Mouse (Mus musculus) neural tube, embryonic 14.5 days (tissue): ENCODE data around the gene Pxylp1. TPM values are rescaled to one million over a fixed set of nuclear protein-coding genes. Genes with fewer than 3 reads are reported as not detected.

Source experiments
- ATAC-seq: fragments of 200-750 bp; cut with Nextera tagmentation; 2 replicates; pipeline ENCODE4 v1.8.0; 2017; ENCODE audit warnings: low read depth, mild to moderate bottlenecking, moderate TSS enrichment, moderate library complexity
- H3K27ac ChIP-seq: fragments of 300-500 bp; sonication (generic); 2 replicates; pipeline ENCODE4 v1.5.1; 2014; ENCODE audit warnings: low read depth, mild to moderate bottlenecking, control low read depth, low read length, moderate library complexity, mixed read lengths
- H3K27me3 ChIP-seq: fragments of 300-500 bp; sonication (generic); 2 replicates; pipeline ENCODE4 v1.6.1; 2014; ENCODE audit warnings: low read length; ENCODE audit not compliant: control insufficient read depth, insufficient read depth
- H3K36me3 ChIP-seq: fragments of 300-500 bp; sonication (generic); 2 replicates; pipeline ENCODE4 v1.6.1; 2014; ENCODE audit warnings: low read length, mixed read lengths; ENCODE audit not compliant: control insufficient read depth, insufficient read depth
- H3K4me1 ChIP-seq: fragments of 300-500 bp; sonication (generic); 2 replicates; pipeline ENCODE4 v1.6.1; 2014; ENCODE audit warnings: low read length; ENCODE audit not compliant: control insufficient read depth, insufficient read depth
- H3K4me2 ChIP-seq: fragments of 300-500 bp; sonication (generic); 2 replicates; pipeline ENCODE4 v1.6.1; 2014; ENCODE audit warnings: mild to moderate bottlenecking, low read depth, low read length, control low read depth
- H3K4me3 ChIP-seq: fragments of 300-500 bp; sonication (generic); 2 replicates; pipeline ENCODE4 v1.5.1; 2014; ENCODE audit warnings: low read depth, low read length, control low read depth, mixed read lengths
- H3K9ac ChIP-seq: fragments of 300-500 bp; sonication (generic); replicated peaks from 2 replicates; pipeline ENCODE4 v1.6.1; 2014; ENCODE audit warnings: low read depth, mild to moderate bottlenecking, control low read depth, low read length, mixed read lengths
- H3K9me3 ChIP-seq: fragments of 300-500 bp; sonication (generic); 2 replicates; pipeline ENCODE4 v1.6.1; 2016; ENCODE audit warnings: low read length; ENCODE audit not compliant: control insufficient read depth
- WGBS: fragments of 180-500 bp; shearing (Covaris S2); extraction: QIAGEN DNeasy Blood & Tissue Kit; methylation state at CpG from one replicate; pipeline ENCODE4 v1.1.7; 2014; 5-methylcytosine and 5-hydroxymethylcytosine counted together
- polyA plus RNA-seq: library from polyadenylated mRNA; unstranded; fragments of >200 nt; fragmentation: Nextera tagmentation; extraction: Ambion mirVana; gene quantifications from 2 replicates; pipeline ENCODE4 v1.2.1, GENCODE M21; 2014

Gene Pxylp1
- polyA plus RNA-seq, 1 experiment from 2014 or later = 30.3 TPM

- Histone ChIP-seq H3K36me3 (no peaks in the 10 kb centered on the region), H3K9ac (no peak overlapping the region), H3K27me3 (no peaks in the 10 kb centered on the region), H3K4me1 (peaks cover 19% of the 10 kb centered on the region), H3K4me3 (no peak overlapping the region), H3K9me3 (no peaks in the 10 kb centered on the region), H3K27ac (peak overlapping the region; percentile 63; the same call in 1 of the 2 replicates), H3K4me2 (no peak overlapping the region)
- ATAC-seq = peak; percentile 65
- WGBS = 28% methylated on average over 10 of the region's 10 CpGs
Observed at GRCm38 (mm10) chr9:96838864-96839263, 53.6 kb downstream of the Pxylp1 start.

GRCm38 (mm10) chr9:96837781-96838420 lies 54.6 kb downstream of the Pxylp1 start:
- H3K9me3 ChIP-seq = no peaks in the 10 kb centered on the region
- H3K27me3 ChIP-seq = no peaks in the 10 kb centered on the region
- H3K9ac ChIP-seq = 0 out of 2 replicates have a peak overlapping the region, but pooled peaks have one; percentile 4
- H3K27ac ChIP-seq = peak overlapping the region; percentile 63
- H3K4me2 ChIP-seq = peak overlapping the region; percentile 14; the same call in 1 of the 2 replicates
- 20% methylated on average over 20 of the region's 20 CpGs for WGBS
- ATAC-seq = peak; percentile 77
- H3K4me1 ChIP-seq = peaks cover 19% of the 10 kb centered on the region
- H3K4me3 ChIP-seq = no peak overlapping the region
- H3K36me3 ChIP-seq = no peaks in the 10 kb centered on the region

DNA sequence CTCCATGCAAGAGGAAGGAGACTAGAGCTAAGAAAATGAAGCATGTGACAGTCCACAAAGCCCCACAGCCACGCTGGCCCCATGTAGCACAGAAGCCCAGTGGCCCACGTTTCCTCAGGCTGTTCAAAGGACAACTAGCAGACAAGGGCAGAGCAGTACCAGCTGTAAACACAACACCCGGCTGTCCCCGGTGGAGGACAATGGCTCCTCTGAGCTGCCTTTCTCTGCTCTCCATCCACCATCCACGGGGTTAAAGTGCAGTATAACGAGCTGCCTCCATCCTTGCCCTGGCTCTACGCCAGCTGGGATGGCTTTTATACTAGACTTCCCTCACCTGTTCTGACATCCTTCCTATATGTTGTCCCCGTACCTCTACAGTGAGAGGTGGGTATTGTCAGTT lies 55.5 kb downstream of the Pxylp1 start:
- Histone ChIP-seq H3K9me3 (no peaks in the 10 kb centered on the region), H3K9ac (no peak overlapping the region), H3K27me3 (no peaks in the 10 kb centered on the region), H3K4me3 (no peak overlapping the region), H3K4me2 (no peak overlapping the region), H3K4me1 (peaks cover 22% of the 10 kb centered on the region), H3K27ac (peak overlapping the region; percentile 63), H3K36me3 (no peaks in the 10 kb centered on the region)
- ATAC-seq = no peak
- WGBS = 24% methylated on average over 8 of the region's 8 CpGs

DNA sequence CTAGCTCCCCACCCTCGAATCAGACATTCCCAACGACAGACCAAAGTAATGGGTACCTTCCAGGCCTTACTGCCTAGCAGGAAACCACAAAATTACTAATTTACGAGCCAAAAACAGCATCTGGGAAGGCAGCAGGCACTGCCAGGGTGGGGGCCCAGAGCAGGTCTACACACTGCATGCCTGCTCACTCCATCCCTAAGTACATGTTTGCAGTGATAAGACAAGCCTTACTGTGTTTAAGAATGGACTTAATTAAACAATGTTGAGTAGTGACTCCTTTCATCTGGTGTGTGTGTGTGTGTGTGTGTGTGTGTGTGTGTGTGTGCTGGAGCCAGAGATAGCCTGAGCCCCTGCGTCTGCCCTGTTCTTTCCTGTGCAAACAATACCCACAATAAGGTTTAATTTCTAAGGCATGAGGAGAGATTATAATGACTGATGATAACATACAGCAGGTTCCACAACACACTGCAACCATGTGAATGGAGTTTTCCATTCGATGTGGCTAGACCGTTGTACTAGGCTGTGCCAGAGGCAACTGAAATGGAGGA lies 57.0 kb downstream of the Pxylp1 start:
- Histone ChIP-seq H3K9ac (no peak overlapping the region), H3K27ac (no peak overlapping the region), H3K27me3 (no peaks in the 10 kb centered on the region), H3K4me2 (no peak overlapping the region), H3K36me3 (no peaks in the 10 kb centered on the region), H3K4me1 (peaks cover 27% of the 10 kb centered on the region), H3K4me3 (no peak overlapping the region), H3K9me3 (no peaks in the 10 kb centered on the region)
- no peak for ATAC-seq
- 87% methylated on average over 6 of the region's 6 CpGs for WGBS

GRCm38 (mm10) chr9:96833606-96834005 lies 58.9 kb downstream of the Pxylp1 start:
- Histone ChIP-seq H3K4me3 (no peak overlapping the region), H3K9ac (no peak overlapping the region), H3K36me3 (no peaks in the 10 kb centered on the region), H3K27ac (no peak overlapping the region; the same call in 1 of the 2 replicates), H3K9me3 (no peaks in the 10 kb centered on the region), H3K4me1 (peaks cover 25% of the 10 kb centered on the region), H3K4me2 (no peak overlapping the region), H3K27me3 (no peaks in the 10 kb centered on the region)
- no peak for ATAC-seq
- 62% methylated on average over 5 of the region's 5 CpGs for WGBS

DNA sequence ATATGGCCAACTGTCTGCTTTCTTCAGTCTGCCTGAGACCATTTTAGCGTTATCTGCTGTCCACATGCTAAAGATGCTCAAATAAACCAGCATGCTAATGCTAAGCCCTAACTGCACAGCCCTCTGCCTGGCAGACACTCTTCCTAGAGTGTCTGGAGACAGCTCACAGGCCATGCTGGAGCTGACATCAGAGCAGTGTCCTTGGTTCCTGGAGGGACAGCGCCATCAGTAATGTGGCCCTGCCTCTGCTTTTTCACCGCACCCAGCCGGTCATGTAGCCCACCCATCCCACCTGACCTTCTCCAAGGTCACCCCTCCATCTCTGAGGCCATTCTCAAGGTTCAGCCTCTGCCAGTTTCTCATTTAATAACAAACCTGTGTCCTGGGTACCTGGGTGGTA lies 60.0 kb downstream of the Pxylp1 start:
- Histone ChIP-seq H3K9ac (no peak overlapping the region), H3K4me2 (no peak overlapping the region), H3K4me3 (no peak overlapping the region), H3K27ac (0 out of 2 replicates have a peak overlapping the region, but pooled peaks have one; percentile 8), H3K9me3 (no peaks in the 10 kb centered on the region), H3K36me3 (no peaks in the 10 kb centered on the region), H3K27me3 (no peaks in the 10 kb centered on the region), H3K4me1 (peaks cover 18% of the 10 kb centered on the region)
- WGBS = 80% methylated on average over 4 of the region's 4 CpGs
- no peak for ATAC-seq

DNA sequence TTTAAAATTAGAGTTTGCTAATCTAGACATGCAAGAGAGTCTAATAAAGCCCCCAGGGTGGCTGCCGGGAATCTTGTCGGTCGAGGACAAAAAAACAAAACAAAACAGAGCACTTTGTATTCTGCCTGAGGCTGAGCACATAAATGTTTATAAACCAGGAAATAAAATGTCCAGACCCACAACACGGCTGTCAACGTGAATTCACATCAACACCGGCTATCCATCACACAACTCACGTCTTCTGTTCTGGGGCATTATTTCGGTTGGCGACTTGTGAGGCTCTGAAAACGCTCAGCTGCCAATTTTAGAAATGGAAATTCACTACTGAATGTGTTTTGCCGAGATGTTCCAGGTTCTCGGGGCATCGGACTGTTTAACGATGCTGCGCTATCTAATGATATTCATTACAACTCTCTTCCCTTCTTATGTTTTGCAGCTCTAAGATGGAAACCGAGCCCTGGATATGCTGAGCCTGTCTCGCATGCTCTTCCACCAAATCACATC lies 61.6 kb downstream of the Pxylp1 start:
- H3K27ac ChIP-seq = no peak overlapping the region; the same call in 1 of the 2 replicates
- WGBS = 36% methylated on average over 17 of the region's 17 CpGs
- H3K9me3 ChIP-seq = no peaks in the 10 kb centered on the region
- H3K9ac ChIP-seq = no peak overlapping the region
- no peak for ATAC-seq
- H3K4me3 ChIP-seq = no peak overlapping the region
- H3K36me3 ChIP-seq = no peaks in the 10 kb centered on the region
- H3K4me2 ChIP-seq = no peak overlapping the region; the same call in 1 of the 2 replicates
- no peaks in the 10 kb centered on the region for H3K27me3 ChIP-seq
- H3K4me1 ChIP-seq = peaks cover 8% of the 10 kb centered on the region; the same call in 1 of the 2 replicates

GRCm38 (mm10) chr9:96829682-96830081 lies 62.8 kb downstream of the Pxylp1 start:
- ATAC-seq = no peak
- Histone ChIP-seq H3K9ac (no peak overlapping the region), H3K4me2 (no peak overlapping the region), H3K36me3 (no peaks in the 10 kb centered on the region), H3K4me1 (peaks cover 8% of the 10 kb centered on the region; the same call in 1 of the 2 replicates), H3K9me3 (no peaks in the 10 kb centered on the region), H3K4me3 (no peak overlapping the region), H3K27me3 (no peaks in the 10 kb centered on the region), H3K27ac (no peak overlapping the region)
- 86% methylated on average over 2 of the region's 3 CpGs for WGBS

DNA sequence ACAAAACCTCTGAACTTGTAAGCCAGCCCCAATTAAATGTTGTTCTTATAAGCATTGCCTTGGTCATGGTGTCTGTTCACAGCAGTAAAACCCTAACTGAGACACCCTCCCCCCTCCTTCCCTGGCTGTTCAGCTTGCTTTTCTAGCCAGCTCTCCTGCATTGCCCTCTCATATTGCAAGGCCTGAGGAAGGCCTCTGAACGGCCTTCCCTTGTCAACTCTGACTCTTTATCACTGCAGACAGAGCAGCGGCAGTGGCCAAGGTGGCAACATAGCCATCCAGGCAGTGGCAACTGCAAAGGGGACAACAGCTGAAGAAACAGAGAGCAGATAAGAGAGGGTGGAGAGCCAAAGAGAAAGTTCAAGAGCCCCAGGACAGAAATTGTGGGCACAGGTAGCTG lies 64.4 kb downstream of the Pxylp1 start:
- H3K4me1 ChIP-seq = peaks cover 8% of the 10 kb centered on the region; the same call in 1 of the 2 replicates
- H3K4me3 ChIP-seq = no peak overlapping the region
- H3K4me2 ChIP-seq = no peak overlapping the region
- H3K27ac ChIP-seq = no peak overlapping the region
- H3K9me3 ChIP-seq = no peaks in the 10 kb centered on the region
- H3K36me3 ChIP-seq = no peaks in the 10 kb centered on the region
- no peaks in the 10 kb centered on the region for H3K27me3 ChIP-seq
- H3K9ac ChIP-seq = no peak overlapping the region
- no peak for ATAC-seq
- WGBS = 64% methylated on average over 2 of the region's 2 CpGs
